Mouse (Mus musculus) heart, postnatal 0 days (tissue): ENCODE data around the gene Tmem59. TPM values are rescaled to one million over a fixed set of nuclear protein-coding genes. Genes with fewer than 3 reads are reported as not detected.

Experiments used
- ATAC-seq: fragments of 200-750 bp; cut with Nextera tagmentation; 2 replicates; pipeline ENCODE4 v1.8.0; 2017; ENCODE audit warnings: low read depth, moderate number of reproducible peaks, moderate library complexity; ENCODE audit not compliant: insufficient read depth
- DNase-seq: peaks from one replicate; pipeline ENCODE4 v3.0.0-alpha.2; 2016; ENCODE audit warnings: low spot score
- H3K27ac ChIP-seq: fragments of 300-500 bp; sonication (generic); 2 replicates; pipeline ENCODE4 v1.5.1; 2014; ENCODE audit warnings: low read depth, mild to moderate bottlenecking
- H3K27me3 ChIP-seq: fragments of 300-500 bp; sonication (generic); 2 replicates; pipeline ENCODE4 v1.6.1; 2014; ENCODE audit warnings: low read length, mixed read lengths; ENCODE audit not compliant: control insufficient read depth, insufficient read depth
- H3K36me3 ChIP-seq: fragments of 300-500 bp; sonication (generic); replicated peaks from 2 replicates; pipeline ENCODE4 v1.6.1; 2014; ENCODE audit warnings: low read length, mixed read lengths; ENCODE audit not compliant: control insufficient read depth, insufficient read depth
- H3K4me1 ChIP-seq: fragments of 300-500 bp; sonication (generic); 2 replicates; pipeline ENCODE4 v1.6.1; 2014; ENCODE audit warnings: antibody characterized with exemption; ENCODE audit not compliant: control insufficient read depth, insufficient read depth
- H3K4me2 ChIP-seq: fragments of 300-500 bp; sonication (generic); 2 replicates; pipeline ENCODE4 v1.6.1; 2014; ENCODE audit warnings: low read depth, mild to moderate bottlenecking, low read length, moderate library complexity
- H3K4me3 ChIP-seq: fragments of 300-500 bp; sonication (generic); 2 replicates; pipeline ENCODE4 v1.5.1; 2014; ENCODE audit warnings: low read depth, low read length
- H3K9ac ChIP-seq: fragments of 300-500 bp; sonication (generic); replicated peaks from 2 replicates; pipeline ENCODE4 v1.6.1; 2014; ENCODE audit warnings: low read depth, low read length, mixed read lengths
- H3K9me3 ChIP-seq: fragments of 300-500 bp; sonication (generic); replicated peaks from 2 replicates; pipeline ENCODE4 v1.6.1; 2016; ENCODE audit warnings: low read length; ENCODE audit not compliant: control insufficient read depth
- CTCF ChIP-seq: IDR thresholded peaks from 2 replicates; pipeline ENCODE4 v1.5.1; 2016; ENCODE audit warnings: antibody characterized with exemption, control low read depth, low read depth
- EP300 ChIP-seq: IDR thresholded peaks from 2 replicates; pipeline ENCODE4 v1.6.1; 2016; ENCODE audit warnings: antibody characterized with exemption, low read depth
- WGBS: fragments of 180-500 bp; shearing (Covaris S2); extraction: QIAGEN DNeasy Blood & Tissue Kit; methylation state at CpG from one replicate; pipeline ENCODE4 v1.1.7; 2014; 5-methylcytosine and 5-hydroxymethylcytosine counted together
- polyA plus RNA-seq: library from polyadenylated mRNA; unstranded; fragments of >200 nt; fragmentation: Nextera tagmentation; extraction: Ambion mirVana; gene quantifications from 2 replicates; pipeline ENCODE4 v1.2.1, GENCODE M21; 2015
- total RNA-seq: library from RNA; depleted of rRNA; stranded (reverse); fragments of >200 nt; gene quantifications from 2 replicates; pipeline ENCODE4 v1.2.3, GENCODE M21; 2014; ENCODE audit warnings: low replicate concordance

Tmem59 gene
- total and polyA plus RNA-seq, 2 experiments from 2014 or later, result 156 to 323 TPM

DNA sequence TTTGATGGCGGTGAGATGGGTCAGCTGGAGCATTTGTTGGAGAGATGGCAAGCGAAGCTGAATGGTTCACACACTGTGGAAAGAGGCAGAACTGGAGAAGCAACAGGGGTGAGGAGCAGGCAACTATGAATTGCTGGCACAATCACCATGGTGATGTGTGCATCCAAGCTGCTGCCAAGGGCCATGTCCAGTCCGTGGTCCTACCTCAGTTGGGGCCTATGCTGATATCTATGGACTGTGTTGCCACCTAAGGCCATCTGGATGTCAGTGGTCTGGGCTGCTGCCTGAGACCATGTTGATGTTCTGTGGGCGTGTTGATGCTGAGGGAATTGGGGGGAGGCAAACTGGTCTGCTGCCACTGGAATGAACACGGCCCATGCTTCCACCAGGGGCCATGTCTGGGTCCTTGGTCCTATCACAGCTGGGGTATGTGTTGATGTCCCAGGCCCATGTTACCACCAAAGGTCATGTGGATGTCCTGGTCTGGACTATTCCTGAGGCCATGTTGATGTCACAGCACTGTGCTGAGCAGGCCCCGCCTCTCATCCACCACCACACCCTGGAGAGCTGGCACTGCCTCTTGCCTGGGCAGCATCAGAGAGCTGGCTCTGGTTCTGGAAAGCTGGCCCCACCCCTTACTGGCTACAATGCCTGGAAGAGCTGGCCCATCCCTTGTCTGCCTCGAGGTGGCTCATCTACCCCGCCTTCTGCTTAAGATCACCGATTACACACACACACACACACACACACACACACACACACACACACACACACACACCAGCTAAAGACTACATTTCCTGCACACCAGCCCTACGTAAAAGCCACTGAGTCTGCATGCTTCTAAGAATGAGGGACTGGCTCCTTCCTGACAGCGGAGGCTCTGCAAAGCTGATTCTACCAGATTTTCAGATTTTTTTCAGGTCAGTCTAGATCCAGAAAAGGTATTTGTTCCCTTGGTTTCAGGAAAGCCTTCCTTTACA lies 45.3 kb downstream of the Tmem59 start:
- Histone ChIP-seq H3K27me3 (peaks cover 13% of the 10 kb centered on the region), H3K4me1 (no peaks in the 10 kb centered on the region), H3K9ac (no peak overlapping the region), H3K4me2 (no peak overlapping the region), H3K36me3 (no peaks in the 10 kb centered on the region), H3K9me3 (no peaks in the 10 kb centered on the region), H3K4me3 (no peak overlapping the region), H3K27ac (no peak overlapping the region)
- peak; percentile 32 for DNase-seq
- WGBS, result 73% methylated on average over 11 of the region's 11 CpGs
- peak; percentile 83 for ATAC-seq
- TF ChIP-seq EP300 (no peak), CTCF (no peak)

DNA sequence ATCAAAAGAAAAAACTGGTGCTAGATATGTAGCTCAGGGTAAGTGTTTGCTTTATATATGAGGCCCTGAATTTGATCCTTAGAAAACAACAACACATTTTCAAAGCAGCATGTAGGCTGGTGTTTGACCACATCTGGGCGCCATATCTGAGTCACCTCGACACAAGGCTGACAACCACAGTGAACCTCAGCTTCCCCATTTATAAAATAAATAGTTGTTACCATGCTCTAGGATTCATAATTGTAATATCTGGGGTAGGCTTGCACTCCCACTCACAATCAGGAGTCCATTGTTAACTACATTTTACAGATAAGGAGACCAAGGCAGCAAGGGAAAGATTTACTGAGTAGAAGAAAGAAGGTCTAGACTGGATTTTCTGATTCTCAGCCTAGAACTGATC lies 48.1 kb downstream of the Tmem59 start:
- Histone ChIP-seq H3K4me2 (no peak overlapping the region), H3K9ac (no peak overlapping the region), H3K4me3 (no peak overlapping the region), H3K4me1 (no peaks in the 10 kb centered on the region), H3K36me3 (no peaks in the 10 kb centered on the region), H3K27me3 (peaks cover 4% of the 10 kb centered on the region), H3K27ac (no peak overlapping the region), H3K9me3 (no peaks in the 10 kb centered on the region)
- TF ChIP-seq CTCF (no peak), EP300 (no peak)
- ATAC-seq, result no peak
- no peak for DNase-seq
- 84% methylated on average over 2 of the region's 2 CpGs for WGBS

DNA sequence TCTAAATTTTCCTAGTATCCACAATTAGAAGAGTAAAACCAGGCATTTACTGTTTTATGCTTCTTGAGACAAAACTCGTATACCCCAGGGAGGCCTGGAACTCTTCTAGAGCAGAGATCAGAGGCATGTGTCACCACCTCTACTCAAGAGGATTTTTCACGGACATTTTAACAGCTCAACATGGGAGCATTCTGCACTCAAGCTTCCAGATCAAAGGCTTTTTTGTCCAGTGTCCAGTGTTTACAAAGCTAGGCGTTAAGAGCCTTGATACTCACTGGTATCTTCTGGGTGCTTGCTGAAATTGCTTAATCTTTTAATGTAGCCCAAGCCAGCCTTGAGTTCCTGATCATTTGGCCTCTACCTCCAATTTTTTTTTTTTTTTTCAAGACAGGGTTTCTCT lies 54.0 kb downstream of the Tmem59 start:
- Histone ChIP-seq H3K9ac (no peak overlapping the region), H3K27ac (no peak overlapping the region), H3K4me2 (no peak overlapping the region), H3K4me1 (no peaks in the 10 kb centered on the region), H3K27me3 (no peaks in the 10 kb centered on the region), H3K9me3 (no peaks in the 10 kb centered on the region), H3K36me3 (peaks cover 41% of the 10 kb centered on the region), H3K4me3 (no peak overlapping the region)
- TF ChIP-seq EP300, result no peak
- TF ChIP-seq CTCF, result no peak
- DNase-seq (no peak), ATAC-seq (no peak)
- 34% methylated on average over 3 of the region's 3 CpGs for WGBS

DNA sequence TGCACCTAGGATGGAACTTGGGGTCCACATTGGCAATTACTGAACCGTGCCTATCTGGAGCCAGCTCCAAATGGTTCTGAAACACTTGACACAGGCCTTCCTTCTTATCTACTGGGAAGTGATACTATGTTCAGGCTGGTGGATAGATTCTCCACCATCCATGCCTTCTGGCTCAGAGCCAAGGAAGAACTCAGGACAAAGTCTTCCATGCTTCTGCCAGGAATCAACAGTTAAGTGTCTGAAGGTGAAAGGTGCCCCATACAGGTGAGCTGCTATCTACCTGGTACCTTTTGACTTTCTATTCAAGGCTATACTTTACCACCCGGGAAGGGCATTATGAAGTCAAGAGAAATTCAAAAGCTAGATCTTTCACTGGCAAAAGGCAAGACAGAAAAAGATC lies 60.1 kb downstream of the Tmem59 start:
- H3K9me3 ChIP-seq, result no peaks in the 10 kb centered on the region
- no peak overlapping the region for H3K27ac ChIP-seq
- no peaks in the 10 kb centered on the region for H3K4me1 ChIP-seq
- H3K27me3 ChIP-seq, result no peaks in the 10 kb centered on the region
- ATAC-seq (no peak), DNase-seq (no peak)
- WGBS, result 81% methylated on average over 2 of the region's 2 CpGs
- H3K4me2 ChIP-seq, result no peak overlapping the region
- H3K9ac ChIP-seq, result no peak overlapping the region
- TF ChIP-seq EP300 (no peak), CTCF (no peak)
- H3K36me3 ChIP-seq, result peaks cover 75% of the 10 kb centered on the region
- no peak overlapping the region for H3K4me3 ChIP-seq

DNA sequence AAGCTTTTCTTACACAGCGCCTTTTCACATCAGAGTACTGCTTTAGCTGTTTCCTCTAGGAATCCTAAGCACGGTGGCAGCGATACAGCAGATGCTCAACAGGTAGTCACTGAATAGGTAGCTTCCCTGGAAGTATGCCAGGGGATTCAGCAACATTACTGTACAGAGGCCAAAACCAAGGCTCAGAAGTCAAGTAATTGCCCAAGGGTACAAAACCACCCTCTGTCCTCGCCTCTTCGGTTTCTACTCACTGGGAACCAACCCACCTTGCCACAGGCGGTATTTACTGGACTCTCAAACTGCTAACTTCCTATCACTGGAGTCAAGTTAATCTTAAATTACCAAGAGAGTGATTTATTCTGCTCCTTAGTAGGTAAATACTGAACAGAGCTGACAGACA lies 62.0 kb downstream of the Tmem59 start:
- Histone ChIP-seq H3K4me3 (no peak overlapping the region), H3K36me3 (peaks cover 55% of the 10 kb centered on the region)

More for the DNA sequence above, 62.0 kb downstream of the Tmem59 start:
- Histone ChIP-seq H3K9ac (no peak overlapping the region), H3K4me2 (no peak overlapping the region), H3K4me1 (peaks cover 10% of the 10 kb centered on the region; the same call in 1 of the 2 replicates), H3K9me3 (no peaks in the 10 kb centered on the region), H3K27me3 (no peaks in the 10 kb centered on the region), H3K27ac (no peak overlapping the region)
- no peak for DNase-seq
- no peak for ATAC-seq
- WGBS, result 97% methylated on average over 6 of the region's 6 CpGs
- TF ChIP-seq CTCF (no peak), EP300 (no peak)
